Mouse (Mus musculus) c-Kit-positive CD71-positive TER-119-positive erythroid progenitor cells, embryonic 14.5 days (primary cell): ENCODE results near the gene Cobl.

Experiments used
- DNase-seq: peaks from one replicate; pipeline ENCODE4 v3.0.0-alpha.2; 2013; ENCODE audit warnings: low spot score

The Cobl gene

DNA sequence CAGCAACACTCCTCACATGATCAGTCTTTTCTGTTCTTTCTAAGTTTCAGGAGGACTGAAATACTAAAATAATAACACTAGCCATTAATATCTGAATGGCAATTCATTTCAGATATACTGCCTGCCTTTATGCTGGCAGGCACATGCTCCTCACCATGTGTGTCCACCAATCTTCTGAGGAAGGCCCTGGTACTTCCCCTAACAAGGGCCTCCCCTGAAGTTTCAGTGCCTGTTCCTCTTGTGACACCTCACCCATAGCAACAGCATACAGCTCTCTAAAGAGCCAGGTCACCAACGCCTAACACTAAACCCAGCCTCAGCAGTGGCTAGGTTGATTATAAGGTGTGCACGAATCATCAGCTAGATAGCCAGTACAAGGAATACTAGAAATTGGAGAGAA, 20.5 kb downstream of the Cobl start:
- no peak for DNase-seq

DNA sequence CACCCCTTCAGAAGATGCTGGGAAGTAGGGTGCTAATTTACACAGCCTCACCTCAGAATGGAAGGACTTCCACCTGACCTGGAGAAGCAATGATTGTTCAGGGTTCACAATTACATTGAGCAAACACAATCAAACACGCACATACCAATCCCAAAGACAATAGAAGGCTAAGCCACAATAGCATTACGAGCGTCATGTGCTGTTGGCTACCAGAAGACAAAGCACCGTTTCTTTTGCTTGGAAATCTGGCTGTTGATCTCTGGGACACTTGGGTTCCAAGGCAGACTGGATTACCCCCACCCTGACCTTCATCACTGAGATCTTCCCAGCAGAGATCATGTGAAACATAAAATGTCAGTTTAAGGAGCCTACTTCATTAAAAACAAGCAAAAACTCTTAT, 21.1 kb downstream of the Cobl start:
- no peak for DNase-seq

DNA sequence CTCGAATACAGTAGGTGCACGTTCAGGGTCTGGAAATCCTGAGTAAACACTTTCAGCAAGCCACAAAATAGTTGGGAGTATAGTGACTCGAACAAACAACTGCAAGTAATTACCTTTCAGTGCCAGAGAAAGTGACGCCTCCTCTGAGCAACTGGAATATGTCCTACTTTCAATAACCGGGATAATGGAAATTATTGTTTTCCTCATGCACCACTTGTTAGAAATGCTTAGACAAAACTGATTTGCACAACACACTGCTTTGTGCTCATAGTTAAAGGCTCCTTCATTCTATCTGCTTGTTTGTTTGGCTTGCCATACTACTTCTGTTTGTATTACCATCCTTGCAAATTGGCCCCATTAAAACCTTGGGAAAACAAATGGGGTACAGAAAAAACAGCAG, 21.6 kb downstream of the Cobl start:
- no peak for DNase-seq

DNA sequence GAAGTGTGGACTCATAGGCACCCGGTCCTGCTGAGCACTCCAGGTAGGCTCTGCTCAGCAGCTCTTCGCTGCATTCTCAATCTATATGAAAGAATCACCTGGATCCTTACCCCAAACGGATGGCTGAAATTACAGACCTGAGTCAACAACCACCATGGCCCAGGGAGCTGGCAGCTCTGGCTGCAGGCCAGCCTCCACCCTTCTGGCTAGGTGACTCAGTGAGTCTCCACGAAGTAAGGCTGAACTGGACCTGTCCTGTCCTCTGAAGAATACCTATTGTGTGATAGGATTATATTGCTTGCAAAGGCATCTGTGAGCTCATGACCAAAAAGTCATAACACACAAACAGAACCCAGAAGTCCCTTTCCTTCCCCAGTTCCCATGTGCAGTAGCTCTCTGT, 22.5 kb downstream of the Cobl start:
- DNase-seq: no peak

DNA sequence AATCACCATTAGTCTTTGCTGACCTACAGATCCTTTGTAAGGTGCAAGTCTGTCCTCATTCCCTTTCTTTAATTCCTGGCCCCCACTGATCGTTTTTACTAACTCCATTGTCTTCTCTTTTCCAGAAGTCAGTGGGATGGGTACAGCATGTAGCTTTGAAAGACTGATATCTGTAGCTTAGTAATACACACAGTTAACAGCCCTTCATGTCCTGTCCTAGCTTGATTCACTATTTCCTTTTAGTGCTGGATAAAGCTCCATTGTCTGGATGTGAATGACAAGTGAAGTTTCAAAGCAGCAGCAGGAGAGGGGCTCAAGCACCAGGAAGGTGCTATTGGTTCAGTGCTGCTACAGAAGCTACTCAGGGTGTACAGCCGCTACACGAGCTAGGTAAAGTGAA, 28.9 kb downstream of the Cobl start:
- no peak for DNase-seq

DNA sequence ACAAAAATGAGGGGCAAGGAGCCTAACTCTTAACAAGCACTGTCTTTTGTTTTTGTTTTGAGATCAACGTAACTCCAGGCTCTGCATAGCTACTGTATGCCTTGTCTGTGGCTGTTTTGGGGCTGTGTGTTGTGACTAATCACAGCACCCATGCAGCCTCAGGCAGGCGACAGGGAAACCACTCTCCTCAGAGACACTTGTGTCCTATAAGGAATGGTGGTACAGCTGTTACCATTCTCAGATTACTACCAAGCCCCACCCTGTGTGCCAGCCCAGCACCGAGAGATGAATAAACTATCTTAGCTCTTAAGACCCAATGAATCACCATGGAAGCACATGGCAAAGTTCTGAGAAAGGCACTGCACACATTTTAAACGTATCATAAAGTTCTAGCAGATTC, 29.7 kb downstream of the Cobl start:
- no peak for DNase-seq

DNA sequence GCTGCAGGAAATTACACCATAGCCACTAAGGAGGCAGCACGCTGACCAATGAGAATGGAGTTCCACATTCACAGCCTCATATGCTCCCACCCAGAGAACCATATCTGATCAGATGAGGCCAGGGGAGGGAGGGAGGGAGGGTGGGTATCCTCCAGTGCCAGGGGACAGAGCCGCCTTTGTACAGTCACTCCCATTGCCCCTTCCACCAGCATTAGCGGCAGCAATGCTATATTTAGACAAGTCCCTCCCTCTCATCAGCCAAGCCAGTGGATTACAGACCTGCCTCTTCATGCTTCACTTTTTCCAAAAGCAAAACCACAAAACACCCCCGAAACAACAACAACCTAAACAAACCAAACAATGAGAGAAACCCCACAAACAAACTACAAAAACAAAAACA, 30.2 kb downstream of the Cobl start:
- DNase-seq: no peak

DNA sequence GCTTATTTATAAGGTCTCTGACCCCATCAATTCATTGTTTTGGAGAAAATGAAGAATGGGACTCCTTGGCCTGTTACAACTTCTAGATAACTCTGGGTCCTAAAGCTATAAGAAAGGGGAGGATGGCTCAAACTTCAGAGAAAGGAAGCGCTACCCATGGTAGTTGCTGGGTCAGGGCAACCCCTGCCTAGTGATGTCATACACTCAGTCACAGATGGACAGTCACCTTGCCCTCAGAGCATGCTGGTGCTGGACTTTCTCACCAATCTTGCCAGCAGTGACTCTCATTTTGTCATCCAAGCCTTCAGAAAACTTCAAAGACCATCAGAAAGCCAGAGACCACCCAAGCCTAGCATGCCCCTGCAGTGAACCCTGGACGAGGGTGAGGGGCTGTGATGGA, 32.8 kb downstream of the Cobl start:
- no peak for DNase-seq

DNA sequence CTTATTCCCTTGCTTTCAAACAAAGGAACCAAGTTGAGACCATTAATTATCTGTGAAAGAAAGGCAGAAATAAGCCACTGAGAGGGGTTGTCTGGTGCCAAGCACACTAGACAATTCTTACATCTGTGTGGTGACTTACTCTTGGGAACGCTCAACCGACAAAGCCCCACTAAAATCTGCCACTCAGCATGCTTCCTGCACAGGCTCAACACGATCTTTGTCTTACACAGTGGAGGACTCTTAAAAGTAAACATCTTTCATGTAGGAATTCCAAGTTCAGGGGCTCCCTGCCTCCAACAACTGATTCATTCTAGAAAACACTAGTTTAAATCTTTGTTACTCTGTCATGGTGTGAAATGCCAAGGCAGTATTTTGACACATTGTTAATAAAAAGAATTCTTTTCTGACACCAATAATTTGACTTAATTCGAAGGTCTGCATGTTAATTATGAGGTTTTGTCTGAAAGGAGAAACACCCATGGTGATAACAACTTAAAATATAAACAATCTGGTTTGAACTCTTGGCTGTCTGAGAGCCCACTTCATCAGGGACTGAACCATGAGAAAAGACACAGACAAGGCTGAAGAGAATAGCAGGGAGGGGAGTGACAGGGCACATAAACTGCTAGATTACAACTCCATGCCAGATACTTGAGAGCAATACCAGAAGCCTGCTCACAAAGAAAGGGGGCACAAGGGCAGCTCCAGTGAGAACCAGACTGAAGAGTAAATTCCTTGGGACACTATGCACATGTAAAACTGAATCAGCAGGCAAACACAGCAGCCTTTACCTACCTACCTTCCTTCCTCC, 34.3 kb downstream of the Cobl start:
- DNase-seq: no peak

DNA sequence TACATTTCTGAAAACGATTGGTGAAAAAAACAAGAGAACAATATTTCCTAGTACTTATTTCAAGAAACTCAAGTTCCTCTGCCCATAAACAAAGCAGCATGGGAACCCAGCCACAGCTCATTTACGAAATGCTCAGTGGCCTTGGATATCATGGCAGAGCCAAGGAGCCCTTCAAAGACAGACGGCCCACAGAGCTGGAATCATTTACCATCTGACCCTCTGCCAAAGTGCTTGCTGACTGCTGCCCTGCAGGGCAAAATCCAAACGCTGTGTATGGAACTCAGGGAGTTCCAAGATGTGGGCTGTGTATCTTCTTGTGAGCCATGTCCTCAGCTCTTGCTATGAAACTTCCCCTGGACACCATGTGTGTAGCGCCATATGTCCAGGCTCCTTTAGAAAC, 38.0 kb downstream of the Cobl start:
- DNase-seq: no peak

DNA sequence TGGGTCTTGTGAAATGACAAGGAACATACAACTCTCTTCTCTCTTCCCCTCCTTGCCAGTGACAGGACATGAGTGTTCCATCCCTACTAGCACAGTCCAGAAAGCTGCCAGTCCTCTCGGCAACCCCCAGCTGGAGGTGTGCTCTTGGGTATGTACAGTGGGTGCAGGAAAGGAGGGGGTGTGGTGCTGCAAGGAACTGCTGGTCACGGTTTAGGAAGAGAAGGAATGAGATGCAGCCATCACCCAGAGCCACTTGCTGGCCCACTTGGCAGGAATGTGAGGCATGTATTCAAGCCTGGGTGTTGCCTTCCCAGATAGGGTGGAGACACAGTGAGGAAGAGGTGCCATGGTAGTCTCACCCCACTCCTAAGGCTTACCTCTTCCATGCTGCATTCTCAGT, 40.6 kb downstream of the Cobl start:
- no peak for DNase-seq

DNA sequence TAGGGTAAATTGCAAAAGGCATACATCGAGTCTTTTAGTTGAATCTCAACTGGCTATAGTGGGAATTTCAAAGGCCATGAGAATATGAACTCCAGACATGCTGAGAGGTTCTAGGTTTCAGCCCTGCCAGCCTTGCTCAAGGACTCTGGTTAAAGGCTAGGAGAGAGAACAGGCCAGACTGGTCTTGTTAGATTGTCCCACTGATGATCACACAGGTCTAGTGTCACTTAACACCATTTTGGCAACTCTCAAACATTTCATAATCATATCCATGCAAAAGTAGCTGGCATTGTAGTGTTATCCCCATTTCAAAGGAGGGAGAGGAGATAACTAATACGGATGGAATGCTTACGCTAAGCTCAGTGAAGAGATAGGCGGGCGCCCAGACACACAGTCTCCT, 43.6 kb downstream of the Cobl start:
- DNase-seq: no peak

DNA sequence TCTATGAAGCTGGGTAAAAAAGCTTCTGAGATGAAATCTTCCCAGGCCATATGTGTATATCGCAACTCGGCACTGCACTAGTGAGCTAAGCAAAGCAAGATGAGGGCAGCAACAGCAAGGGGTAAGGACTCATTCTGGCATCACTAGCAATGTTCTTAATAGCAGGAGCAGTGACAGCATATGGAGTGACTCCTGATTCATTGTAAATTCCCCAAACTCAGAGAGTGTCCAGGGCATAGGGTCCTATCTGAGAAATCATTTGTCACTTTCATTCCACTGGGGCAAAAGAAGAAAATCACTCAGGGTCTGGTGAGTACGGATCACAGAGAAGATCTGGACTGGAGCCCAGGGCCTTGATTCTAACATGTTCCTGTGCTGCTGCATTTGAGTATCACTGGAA, 44.6 kb downstream of the Cobl start:
- no peak for DNase-seq

DNA sequence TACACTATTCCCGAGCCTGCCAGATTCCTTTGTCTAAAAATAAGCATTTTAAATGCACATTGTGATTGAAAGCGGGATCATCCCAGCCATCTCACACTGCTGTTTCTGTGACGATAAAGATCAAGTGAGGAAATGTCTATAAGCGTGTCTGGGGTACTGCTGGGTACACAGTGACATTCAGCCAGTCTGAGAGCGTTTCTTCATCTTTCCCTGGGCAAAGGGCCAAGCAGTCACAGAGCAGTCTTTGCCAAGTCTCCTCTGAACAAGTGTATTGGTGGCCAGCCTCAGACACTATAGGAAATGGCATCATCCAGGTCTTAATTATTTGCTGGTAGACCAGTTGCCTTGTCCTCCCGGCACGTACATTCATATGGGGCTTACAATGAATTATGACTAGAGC, 47.9 kb downstream of the Cobl start:
- no peak for DNase-seq

DNA sequence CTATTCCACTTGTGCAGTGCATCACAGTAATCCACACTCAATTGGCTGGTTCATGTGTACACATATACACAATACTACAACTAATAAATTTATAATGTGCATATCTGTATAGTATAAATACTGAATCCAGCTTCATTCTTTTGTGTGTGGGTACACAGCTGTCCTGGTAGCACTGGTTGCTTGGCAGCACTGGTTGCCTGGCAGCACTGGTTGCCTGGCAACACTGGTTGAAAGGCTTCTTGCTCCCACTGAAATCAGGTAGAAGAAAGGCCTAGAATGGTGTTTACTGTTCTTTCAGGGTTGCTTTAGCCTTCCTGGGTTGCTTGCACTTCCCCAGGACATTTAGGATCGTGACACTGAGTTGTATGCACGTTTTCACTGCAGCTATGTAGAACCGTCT, 49.4 kb downstream of the Cobl start:
- no peak for DNase-seq

DNA sequence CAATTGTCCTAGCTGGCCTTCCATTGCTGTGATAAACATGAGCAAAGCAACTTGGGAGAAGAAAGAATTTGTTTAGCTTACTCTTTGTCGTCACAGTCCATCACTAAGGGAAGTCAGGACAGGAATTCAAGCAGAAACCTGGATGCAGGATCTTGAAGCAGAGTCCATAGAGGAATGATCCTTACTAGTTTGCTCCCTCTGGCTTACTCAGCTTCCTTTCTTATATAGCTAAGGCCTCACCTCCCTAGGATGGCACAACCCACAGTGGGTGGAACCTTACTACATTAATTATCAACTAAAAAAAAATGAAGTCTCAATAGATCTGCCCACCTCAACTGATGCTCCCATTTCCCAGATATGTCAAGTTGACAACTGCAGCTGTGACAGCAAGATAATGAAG, 52.8 kb downstream of the Cobl start:
- DNase-seq: no peak

DNA sequence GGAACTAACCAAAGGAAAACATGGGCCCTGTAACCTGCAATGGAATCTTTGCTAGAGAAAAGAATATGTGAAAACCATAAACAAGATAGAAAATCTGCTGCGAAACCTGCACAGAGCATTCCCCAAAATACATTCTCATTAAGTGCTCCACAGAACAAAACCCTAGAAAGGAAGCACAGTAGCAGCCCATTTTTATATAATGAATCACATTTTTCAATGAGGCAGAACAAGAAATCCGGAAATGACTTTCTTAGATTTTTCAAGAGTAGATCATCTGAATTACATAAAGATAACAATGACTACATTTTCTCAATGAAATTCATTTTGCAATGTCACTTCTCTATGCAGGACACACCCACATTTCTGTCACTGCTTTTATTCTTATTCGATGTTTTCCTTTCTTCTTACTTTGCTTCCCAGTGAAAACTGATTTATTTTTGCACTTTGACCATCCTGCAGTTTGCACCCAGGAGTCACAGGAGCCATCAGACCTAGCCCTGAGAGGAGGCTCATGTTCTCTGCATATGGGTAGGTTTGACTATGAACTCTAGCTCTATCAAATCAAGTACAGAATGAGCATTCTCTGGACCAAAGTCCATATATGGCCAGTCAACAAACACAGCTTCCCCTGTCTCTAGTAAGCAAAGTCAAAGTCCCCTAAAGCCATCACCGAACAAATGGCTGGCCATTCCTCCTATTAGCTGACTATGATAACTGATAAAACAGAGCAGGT, 53.5 kb downstream of the Cobl start:
- DNase-seq: no peak

DNA sequence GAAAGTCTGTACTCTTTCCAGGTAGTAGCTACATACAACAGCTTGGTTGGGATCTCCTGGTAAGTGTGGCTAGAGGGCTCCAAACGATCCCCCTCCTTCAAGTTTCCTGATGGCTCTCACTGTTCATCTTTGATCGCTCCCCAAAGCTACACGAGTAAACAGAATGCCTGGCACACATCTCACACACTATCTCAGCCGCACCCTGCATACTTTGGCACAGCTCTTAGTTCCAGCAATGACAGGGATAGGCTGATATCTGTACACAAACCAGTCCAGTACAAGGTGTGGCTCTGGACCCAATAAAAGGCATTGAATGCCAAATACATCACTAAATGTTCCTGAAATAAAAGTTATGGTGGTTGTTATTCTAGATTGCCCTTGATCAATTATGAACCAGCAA, 55.3 kb downstream of the Cobl start:
- DNase-seq: no peak

DNA sequence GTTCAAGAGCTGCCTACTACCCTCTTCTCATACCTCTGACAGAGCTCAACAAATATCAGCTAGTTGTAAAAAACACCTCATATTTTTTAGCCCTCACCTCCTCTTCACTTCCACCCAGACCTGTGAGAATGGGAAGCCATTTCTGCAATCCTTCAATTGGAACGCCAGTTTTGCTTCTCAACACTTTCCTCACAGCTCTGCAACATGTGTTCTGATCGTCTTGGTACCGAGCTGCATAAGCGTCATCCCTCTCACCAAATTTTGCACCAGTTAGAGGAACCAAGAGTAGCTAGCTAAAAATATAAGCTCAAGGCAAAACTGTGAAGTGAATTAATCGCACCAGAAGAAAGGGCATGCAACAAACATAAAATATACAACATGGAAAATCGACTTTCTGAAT, 56.9 kb downstream of the Cobl start:
- DNase-seq: no peak

DNA sequence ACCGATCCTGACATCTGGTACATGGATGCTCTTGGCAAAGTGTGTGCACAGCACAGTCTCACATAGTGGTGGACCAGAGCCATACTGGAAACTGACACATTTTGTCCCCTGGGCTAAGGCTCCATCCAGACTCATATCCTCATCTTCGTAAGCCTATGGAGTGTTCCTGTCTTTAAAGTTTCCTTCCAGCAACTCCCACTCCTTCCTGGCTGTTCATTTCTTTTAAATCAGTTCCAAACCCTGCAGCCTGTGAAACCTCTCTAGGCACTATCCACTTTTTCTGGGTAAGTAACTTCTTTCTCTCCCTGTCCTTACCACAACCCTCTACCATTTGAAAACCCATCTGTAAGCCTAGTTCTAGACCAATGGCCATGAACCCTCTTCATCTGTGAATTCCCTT, 64.9 kb downstream of the Cobl start:
- no peak for DNase-seq

DNA sequence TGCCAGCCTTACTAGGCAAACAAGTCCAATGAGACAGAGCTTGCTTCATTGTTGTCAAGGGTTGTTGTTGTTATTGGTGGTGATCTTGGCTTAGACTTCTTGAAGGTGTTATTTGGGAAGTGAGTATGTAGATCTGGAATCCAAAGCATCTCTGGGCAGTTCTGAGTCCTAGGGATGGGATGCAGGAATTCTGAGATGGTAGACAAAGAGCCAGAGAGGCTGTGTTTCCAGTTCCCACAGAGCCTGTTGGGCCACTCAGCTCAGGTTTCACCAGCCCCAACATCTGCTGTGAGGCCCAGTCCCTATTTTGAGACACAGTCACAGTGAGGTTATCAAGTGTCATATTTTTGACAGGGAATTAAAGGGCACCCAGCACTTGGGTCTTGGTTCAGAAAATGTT, 68.6 kb downstream of the Cobl start:
- DNase-seq: no peak

DNA sequence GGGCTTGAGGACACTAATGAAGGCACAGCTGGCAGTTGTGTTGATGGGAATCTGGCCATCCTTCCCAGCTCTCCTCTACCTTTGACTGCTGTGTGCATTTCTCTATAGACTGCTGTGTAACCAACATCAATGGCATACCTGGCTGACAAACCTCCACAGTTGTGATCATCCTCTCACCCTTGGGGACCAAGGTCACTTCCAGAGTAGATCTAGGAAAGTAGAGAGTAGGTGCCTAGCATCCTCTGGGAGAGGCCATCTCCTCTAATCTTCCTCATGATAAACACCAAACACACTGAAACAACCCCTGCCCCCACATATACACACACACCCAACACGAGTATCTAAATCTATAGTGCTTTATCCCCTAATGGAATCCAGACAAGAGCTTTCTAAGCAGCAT, 70.1 kb downstream of the Cobl start:
- DNase-seq: no peak

DNA sequence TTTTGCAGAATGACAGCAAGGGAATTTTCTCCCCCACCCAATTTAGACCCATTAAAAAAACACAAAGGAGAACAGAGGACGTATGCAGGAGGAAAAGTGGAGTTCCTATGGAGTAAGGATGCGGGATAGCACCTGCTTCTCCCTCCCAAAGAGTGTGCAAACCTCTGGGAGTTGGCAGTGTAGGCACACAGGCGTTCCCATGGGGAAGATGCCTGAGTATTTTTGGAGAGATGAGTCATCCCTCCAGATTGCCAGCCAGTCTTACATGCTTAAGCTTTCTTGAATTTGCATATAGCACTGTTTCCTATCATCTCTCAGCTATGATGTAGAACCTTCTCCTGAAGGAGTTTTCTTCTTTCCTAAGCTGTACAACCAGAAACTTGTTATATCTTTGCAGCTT, 70.6 kb downstream of the Cobl start:
- no peak for DNase-seq

DNA sequence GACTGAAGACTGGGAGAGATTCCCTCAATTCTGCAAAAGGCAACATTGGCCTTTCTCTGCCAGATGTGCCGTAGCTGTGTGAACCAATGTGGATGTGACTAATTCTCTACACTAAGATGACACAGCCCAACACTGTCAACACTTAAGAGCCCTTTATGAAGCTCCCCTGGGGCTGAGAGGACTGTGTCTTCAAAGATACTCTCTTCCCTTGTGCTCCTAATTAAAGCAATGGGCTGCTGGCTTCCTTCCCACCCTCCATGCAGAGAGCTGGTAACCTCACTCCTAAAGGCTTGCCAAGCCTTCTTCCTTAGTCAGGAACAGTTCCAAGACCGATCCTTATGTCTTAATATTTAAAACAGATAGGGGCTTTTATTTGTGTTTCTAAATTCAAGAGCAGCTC, 79.9 kb downstream of the Cobl start:
- no peak for DNase-seq
